Mouse (Mus musculus): ENCODE measurements around the gene Aif1l.

- TF ChIP-seq CTCF (IDR thresholded peaks at IDR 0.05; ENCODE audit: low read depth) (no peak), EP300 (IDR thresholded peaks at IDR 0.05; ENCODE audit: low read depth) (no peak)
These were observed 11.0 kb downstream of the Aif1l start for GRCm38 (mm10) chr2:31960986-31961385.

All from heart, postnatal 0 days (tissue).